Mouse (Mus musculus) embryo, embryonic 9.5 days (tissue): ENCODE measurements around the gene Med9.
"Not testable (repeated sequence)": the region's sequence is repeated elsewhere in the genome, so short reads cannot be mapped to it uniquely, and the experiment has no call there.

Experiments
- DNase-seq: peaks from one replicate; pipeline ENCODE4 v3.0.0-alpha.2; 2017; ENCODE audit errors: extremely low spot score

Med9 gene

DNA sequence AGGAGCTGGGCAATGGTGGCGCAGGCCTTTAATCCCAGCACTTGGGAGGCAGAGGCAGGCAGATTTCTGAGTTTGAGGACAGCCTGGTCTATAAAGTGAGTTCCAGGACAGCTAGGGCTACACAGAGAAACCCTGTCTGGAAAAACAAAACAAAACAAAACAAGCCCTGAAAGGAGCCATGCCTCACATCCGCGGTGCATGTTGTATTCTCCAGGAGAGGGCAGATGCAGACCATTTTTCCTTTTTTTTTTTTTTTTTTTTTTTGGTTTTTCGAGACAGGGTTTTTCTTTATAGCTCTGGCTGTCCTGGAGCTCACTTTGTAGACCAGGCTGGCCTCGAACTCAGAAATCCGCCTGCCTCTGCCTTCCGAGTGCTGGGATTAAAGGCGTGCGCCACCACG lies 3.2 kb upstream of the Med9 start:
- not testable (repeated sequence) for DNase-seq

DNA sequence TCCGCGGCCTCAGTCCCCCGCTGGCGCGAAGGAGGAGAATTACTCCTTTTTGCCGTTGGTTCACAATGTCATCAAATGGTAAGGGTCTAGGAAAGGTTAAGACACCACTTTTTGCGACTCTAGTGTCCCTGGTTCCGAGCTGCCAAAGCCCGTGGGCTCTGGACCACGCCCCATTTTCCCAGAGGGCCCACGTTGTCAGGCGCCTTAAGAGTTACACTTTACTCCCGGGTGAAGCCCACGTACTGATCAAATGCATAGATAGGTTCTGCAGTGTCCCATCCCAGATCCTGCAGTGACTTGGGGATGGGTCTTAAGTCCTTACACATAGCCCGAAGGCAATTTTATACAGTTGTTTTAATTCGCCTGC lies 378 bp downstream of the Med9 start:
- no peak for DNase-seq

DNA sequence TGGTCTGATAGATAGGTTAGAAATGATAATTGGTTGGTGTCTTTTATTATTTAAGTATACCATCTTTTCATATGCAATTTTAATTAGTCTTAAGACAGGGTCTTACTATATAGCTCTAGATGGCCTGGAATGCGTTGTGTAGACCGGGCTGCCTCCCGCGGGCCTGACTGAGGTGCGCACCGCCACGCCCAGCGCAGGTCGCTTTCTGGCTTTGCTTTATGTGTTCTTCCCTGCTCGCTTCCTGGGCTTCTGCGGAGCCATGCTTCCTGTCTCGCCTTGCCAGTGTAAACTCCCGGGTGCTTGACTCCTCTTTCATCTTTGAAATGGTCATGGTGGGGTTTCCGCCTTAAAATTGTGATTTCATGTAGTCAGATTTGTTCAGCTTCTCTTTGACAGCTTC lies 4.9 kb downstream of the Med9 start:
- no peak for DNase-seq

DNA sequence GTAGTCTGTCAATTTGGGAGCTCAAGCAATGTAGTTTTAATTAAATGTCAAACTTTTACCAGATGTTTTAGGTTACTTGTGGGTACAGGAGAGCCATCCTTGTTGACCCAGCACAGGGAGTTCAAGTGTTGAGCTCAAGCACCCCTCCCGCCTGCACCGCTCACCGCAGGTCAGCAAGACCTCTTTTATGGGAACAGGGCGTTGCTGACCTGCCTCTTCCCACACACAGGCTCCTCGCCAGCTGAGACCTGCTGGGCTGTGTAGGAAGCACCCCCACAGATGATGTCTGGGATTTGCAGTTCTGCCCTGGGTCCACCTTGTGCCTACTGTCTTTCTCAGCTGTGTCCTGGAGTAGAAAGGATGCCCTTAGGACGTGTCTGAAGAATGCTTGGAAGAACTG lies 8.7 kb downstream of the Med9 start:
- DNase-seq, result no peak

DNA sequence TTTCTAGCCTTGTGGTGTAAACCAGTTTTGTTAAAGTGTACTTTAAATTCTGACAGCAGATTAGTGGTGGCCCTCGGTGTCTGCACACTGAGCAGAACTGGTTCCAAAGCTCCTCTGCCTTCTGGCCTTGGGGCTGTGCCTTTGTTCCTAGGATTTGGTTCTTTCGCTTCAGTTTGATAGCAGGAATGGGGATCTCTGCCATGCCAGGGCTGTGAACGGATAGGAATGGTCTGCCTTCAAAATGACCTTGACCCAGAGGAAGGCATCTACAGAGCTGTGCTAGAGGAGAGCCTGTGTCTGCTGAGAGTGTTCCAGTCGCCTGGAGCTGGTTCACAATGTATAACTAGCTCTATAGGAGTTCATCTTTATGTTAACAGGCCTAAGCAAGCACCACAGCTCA lies 11.4 kb downstream of the Med9 start:
- no peak for DNase-seq

DNA sequence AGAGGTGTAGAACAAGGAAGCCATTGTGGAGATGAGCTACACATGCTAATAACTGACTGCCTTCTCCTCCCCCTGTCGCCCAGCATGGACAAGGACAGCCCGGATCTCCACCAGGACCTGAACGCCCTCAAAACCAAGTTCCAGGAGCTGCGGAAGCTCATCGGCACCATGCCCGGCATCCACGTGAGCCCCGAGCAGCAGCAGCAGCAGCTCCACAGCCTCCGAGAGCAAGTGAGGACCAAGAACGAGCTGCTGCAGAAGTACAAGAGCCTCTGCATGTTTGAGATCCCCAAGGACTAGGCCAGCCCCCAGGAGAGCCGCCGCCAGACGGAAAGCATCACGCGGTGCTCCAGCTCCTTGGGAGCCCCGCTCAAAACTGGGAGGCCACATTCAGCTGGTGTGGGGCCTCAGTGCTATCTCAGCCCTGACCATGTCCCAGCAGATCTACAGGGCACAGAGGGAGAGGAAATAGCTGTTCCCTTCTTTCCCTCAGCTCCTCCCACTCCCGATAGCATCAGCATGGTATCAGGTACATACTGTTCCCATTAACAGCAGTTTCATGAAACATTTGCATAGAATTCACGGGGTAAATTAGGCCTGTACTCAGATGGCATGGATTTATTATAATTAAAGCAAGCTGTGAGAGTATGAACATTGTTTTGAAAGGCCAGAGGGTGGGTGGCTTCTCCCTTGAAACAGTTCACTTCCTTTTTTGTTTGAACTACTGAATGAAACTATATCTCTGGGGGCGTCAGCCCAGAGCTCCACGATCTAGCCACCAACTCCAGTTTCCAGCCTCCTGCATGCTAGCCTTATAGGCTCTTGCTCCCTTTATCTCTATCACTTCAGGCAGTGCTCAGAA lies 12.7 kb downstream of the Med9 start:
- no peak for DNase-seq

DNA sequence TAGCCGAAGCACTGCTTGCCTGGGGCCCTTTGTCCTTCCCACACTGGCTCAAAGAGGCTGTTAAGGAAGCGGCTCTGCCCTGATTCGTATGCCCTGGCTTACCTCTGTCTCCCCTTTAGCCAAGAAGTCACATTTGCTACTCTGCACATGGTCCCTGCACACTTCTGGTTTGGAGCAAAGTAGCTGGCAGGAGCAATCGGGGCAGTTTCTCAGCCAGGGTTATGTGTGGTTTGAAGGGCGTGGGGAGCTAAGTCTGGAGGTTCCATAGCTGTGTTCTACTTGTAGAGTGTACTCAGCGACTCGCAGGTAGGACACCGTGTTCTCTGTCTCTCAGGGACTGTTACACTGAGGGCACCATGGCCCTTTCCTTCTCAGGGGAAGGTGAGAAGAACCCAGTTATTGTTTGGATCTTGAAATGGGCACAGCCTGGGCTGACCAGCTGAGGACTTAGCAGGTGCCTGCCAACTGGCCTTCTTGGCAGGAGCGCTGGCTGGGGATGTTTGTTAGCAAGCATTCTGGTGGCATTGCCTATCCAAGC lies 13.4 kb downstream of the Med9 start:
- DNase-seq, result no peak

DNA sequence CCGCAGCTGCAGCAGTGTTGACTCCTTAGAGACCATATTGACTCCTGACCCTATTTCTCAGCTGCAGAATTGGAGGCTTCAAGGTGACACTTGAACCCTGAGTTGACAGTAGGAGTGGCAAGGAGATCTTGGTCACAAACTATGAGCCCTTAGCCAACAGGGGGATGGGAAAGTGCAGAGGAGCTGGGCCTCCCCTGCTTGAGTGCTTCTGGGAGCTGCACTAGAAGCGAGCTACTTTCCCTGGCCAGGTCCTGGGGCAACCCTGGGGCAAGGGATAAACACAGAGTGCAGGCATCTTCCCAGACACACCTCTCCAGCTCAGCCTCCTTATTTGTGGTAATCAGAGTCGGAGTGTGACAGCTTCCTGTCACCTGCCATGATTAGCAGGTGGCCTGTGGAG lies 14.6 kb downstream of the Med9 start:
- no peak for DNase-seq

DNA sequence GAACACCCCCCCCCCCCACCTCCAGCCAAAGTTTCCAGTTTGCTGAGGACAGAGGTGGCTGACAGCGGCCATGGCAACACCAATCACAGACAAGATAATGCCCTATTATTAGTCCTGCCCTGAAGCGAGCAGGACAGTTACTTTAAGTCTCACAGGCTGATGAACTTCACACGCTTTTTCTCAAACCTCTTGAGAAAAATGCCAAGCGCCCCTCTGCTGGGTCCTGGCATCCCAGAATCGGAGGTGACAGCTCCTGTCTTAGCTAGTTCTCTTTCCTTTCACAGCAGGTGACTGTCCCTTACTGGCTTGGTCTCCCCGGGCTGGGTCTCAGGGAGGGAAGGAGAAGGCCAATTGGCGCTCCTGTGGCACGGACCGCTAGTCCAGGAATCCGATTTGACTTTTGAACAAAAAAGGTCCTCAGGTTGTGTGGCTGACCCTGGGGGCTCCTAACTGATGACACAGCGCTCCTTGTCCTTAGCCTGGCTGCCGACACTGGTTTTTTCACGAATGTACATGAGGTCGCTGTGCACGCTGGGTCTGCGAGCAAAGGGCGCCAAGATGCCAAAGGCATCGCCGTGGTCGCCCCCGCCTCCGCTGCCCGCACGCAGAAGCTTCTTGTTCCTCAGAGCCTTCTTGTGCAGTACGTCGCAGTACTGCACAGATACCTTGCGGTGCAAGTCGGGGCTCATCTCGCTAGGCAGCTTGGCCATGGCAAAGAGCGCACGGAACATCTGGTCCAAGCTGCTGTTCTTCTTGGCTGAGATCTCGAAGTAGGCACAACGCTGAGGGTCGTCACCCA lies 15.6 kb downstream of the Med9 start:
- peak; percentile 40 for DNase-seq

DNA sequence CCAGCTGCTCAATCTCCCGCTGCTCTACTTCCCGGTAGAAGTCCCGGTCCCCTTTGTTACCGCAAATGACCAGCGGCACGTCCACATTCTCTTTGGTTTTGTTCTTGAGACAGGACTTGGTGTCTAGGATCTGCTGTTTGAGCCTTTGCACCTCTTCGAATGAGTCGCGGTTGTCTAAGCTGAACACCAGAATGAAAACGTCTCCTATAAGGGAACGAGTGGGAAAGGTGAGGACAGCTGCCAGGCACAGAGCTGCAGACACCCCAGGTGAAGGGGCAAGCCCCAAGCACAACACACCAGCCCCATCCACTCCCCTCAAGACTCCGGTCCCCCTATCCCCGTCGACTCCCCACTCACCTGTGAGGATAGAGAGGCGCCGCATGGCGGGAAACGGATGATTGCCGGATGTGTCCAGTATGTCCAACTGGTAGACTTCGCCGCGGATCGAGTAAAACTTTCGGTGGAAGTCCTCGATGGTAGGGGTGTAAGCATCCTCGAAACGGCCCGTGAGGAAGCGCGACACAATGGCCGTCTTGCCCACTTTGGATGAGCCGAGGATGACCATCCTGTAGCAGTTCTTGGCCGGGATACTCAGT lies 16.3 kb downstream of the Med9 start:
- DNase-seq, result no peak

DNA sequence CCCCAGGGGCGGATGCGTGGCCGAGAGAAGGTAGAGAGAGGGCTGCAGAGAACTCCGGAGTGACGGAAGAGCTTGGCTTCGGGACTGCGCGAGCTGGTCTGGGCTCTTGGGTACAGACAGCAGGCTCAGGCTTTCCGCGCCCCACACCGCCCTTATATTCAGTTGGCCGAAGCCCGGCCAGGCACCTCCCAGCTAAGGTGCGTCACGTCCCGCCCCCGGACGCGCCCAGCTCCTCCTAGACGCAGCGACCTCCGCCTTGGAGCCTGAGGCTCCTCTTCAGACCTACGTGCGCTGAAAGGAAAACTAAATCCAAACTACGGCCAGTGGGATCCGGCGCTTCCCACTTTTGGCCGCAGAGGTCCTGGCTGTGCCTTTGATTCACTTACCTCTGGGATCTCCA lies 16.8 kb downstream of the Med9 start, which contains the start of gene Rasd1:
Gene Rasd1 (minus strand): TSS at position 127 of the 400 bp plus-strand sequence.
- peak; percentile 78 for DNase-seq

DNA sequence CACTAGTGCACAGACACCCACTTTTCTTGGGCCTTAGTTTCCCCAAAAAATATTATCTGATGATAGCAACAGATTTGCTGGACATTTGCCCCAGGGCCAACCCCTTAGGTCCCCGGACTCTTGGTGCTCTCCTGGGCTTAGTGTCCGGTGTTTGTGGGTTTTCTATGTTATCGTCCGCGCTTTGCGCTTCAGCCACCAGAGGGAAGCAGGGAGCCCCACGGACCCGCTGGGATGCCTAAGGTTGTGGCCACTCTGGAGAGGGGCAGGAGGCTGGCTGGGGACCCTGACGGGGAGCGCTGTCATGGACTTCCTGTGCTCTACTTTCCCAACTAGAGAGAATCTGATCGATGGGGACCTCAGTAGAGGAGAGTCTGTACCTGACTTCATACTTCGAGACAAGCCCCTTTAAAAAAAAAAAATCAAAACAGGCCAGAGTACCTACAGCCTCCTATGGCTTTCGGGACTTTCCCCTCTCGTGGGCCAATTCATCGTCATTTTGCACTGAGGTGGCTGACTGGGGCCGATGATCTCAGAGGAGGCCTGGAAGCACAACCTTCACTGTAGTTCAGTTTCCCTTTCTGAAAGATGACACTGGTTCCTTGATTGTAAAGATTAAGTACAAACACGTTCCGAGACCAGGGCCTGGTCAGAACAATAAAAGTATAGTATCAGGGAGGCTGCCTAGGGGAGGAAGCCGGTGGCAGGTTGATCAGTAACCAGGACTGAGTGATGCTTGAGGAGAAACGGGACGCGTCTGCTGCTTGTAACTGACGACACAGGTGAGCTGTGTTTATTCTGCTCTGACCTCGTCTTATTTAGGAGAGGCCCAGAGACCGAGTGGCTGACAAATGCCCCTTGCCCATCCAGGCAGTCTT lies 17.5 kb downstream of the Med9 start:
- DNase-seq, result peak; percentile 86

DNA sequence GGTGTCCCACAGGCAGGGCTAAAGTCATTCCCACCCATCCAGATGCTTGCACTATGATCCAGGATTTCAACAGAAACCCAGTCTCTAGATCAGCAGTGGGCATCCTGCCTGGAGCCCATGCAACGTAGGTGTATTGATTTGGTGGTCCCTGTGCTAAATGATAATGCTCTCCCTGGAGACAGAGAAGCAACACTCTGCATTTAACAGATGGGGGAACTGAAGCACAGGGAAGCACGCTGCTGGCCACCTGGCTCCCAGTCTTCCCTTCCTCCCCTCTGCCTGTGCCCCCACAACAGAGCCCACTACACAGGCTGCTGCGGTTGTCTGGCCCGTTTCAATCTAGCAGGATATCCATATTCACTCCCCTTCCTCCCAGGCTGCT lies 18.1 kb downstream of the Med9 start:
- no peak for DNase-seq

DNA sequence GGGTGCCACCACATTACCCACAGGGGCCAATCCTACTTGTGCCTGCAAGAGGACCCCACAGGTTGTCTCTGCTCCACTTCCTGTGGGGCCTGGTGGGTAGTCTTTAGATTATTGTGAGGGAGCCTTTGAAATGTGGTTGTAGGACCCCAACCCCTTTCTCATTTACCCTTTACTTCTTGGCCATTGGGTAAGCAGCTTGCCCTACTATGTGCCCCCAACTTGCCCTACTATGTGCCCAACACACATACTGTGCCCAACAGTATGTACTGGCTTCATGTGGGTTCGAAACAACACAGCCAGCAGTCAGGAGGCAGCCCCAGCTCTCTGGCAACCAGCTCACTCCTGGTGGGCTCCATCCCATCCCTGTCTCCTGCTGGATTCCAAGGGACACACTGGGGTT lies 19.8 kb downstream of the Med9 start:
- DNase-seq, result no peak

DNA sequence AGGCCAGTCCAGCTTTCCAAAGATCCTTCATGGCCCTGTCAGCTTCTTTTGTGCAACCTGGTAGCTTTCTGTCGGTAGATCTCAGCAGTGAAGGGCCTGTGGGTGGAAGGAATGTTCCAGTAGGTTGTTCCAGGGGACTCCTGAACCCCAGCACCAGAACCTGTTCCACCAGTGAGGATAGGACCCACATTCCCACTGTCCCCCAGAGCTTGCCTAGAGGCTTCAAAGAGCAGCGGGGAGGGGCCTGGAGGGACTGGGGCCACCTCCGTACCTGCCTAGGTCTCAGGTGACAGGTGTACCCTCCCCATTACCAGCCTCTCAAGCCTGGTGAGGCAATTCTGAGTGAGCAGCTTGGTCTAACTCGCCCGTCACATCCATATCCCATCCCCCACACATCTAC lies 22.8 kb downstream of the Med9 start:
- no peak for DNase-seq

DNA sequence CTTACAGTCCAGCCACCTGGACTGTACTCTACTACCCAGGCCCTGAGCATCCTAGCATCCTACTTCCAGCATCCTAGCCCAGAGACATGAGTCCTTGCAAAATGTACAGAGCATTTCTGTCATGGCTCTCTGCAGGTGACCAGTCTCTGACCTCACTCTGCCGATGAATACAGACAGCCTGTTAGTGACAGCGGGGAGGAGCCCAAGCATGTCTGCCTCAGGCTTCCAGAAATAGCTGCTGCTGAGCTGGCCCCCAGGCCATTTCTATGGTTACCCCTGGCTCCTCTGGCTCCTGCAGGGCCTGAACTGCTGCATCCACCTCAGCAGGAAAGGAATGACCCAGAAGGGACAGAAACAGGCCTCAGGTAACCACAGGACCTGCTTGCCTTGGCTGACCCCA lies 23.7 kb downstream of the Med9 start:
- no peak for DNase-seq

DNA sequence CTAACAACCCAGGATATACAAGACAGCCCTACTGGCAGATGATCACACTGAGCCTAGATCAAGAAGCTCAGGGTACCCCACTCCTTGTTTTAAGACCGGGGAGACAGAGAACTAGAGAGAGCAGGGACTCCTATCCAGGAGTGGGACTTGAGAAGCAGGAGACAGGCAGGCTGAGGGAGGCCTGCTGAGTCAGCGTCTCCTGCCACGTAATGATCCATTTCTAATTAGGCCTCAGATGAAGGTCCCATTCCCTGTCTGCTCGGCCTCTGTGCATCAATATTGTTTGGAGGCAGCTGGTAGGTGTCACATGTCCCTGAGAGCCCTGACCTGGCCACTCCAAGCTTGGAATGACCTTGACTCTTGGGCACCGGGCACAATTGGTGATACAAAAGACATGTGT lies 25.4 kb downstream of the Med9 start:
- DNase-seq, result no peak

DNA sequence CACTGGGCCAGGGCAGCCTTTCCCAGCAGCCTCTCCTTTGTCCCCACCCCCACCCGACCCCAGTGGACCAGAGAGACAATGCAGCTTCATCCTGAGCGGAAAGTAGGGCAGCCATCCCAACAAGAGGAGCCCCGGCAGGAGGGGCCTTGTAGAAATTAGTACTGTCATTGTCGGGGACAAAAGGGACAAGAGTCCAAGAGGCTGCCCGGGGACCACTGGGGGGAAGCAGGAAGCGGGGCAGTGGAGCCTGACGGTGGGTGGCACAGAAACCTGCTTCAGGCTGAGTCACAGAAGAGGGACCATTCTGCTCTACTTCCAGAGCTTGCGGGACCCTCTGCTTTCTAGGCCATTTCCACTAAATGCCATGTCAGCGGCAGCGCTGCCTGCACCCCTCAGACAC lies 27.2 kb downstream of the Med9 start:
- no peak for DNase-seq

DNA sequence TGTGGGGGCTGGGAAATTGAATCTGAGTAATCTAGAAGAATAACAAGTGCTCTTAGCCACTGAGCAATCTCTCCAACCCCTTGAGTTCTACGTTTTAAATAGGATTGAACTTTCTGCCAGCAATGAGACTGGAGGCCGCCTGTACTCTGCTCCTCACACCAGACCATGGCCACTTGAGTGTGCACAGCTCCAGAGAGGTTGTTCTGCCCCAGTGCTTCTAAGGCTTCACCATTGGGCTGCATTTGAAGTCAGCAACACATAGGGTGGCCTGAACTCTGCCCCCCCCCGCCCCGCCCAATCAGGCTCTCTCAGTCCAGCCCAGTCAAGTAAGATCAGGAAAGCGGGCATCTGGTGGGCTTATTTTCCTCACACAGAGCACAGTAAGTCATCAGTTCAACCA lies 29.8 kb downstream of the Med9 start:
- DNase-seq, result no peak

DNA sequence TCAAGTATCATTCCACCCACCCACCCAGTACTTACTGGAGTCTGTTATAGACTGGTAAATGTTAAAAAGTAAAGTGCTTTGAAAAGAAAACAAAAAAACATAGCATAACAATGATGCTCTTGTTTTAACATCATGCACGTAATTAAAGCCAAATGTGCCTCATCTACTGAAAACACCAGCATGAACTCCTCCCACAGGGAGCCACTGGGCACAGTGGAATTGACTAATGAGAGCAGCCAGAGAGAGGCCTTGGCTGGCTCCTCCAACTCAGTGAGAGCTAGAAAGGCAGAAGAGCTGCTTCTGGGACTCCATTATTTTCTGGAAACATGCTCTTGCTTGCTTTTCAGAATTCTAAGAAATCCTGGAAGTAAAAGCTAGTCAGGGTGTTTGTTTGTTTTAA lies 41.4 kb downstream of the Med9 start:
- DNase-seq, result no peak

DNA sequence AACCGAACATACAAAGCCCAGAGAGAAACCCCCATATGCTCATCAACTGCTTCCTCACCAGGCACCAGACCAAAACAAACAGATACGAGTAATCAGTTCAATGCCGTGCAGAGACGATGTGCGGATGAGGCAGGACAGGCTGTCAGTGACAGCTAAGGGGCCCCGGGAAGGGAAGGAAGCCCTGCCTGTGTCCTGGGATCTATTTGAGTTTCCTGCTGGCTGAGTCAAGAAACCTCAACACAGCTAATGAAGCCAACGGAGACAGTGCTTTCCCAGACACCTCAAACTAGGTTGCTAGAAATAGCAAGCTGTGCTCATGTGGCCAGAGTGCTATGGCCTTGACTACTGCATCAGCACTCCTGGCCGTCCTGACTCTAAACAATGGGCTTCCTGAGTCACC lies 43.4 kb downstream of the Med9 start:
- DNase-seq, result no peak

DNA sequence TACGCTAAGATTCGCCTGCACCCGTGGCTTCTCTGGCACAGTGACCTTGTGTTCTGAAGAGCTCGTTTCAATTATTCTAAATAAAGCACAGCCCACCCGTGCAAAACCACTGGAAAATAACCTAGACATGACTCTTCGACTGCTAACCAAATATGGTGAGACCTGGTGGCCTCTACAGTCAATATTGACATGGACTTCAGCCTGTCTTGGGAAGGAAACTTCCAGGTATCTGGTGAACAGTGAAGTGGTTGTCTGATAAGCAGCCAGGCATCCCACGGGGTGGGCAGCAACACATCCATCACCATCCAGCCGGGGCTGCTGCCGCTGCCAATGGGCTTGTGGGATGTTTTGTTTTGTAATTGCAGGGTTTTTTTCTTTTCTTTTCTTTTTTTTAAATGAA lies 46.3 kb downstream of the Med9 start:
- no peak for DNase-seq
